Mouse (Mus musculus) naive thymus-derived CD4-positive, alpha-beta T cell, adult 2 months (primary cell): Measurements from ENCODE around the gene Efcab9.

ENCODE experiments used
- DNase-seq: peaks from one replicate; pipeline ENCODE4 v3.0.0-alpha.2; 2011; ENCODE audit warnings: low read depth

The Efcab9 gene

GRCm38 (mm10) chr11:32556333-32556990 is 24.6 kb upstream of the Efcab9 start:
- DNase-seq: no peak

- peak; percentile 44 for DNase-seq
These were observed 23.3 kb upstream of the Efcab9 start for GRCm38 (mm10) chr11:32555103-32555689.

GRCm38 (mm10) chr11:32554141-32555091 is 22.5 kb upstream of the Efcab9 start:
- DNase-seq: peak; percentile 68

- peak; percentile 77 for DNase-seq
These were observed 21.6 kb upstream of the Efcab9 start for GRCm38 (mm10) chr11:32553311-32554140.

- no peak for DNase-seq
These were observed 20.7 kb upstream of the Efcab9 start for GRCm38 (mm10) chr11:32552401-32553090.

GRCm38 (mm10) chr11:32551579-32552297 is 19.9 kb upstream of the Efcab9 start:
- no peak for DNase-seq

GRCm38 (mm10) chr11:32551056-32551455 is 19.2 kb upstream of the Efcab9 start:
- no peak for DNase-seq

- no peak for DNase-seq
These were observed 18.2 kb upstream of the Efcab9 start for GRCm38 (mm10) chr11:32550102-32550501.

- no peak for DNase-seq
These were observed 17.4 kb upstream of the Efcab9 start for GRCm38 (mm10) chr11:32549236-32549635.

- no peak for DNase-seq
These were observed 16.4 kb upstream of the Efcab9 start for GRCm38 (mm10) chr11:32548240-32548639.

- DNase-seq: no peak
These were observed 15.6 kb upstream of the Efcab9 start for GRCm38 (mm10) chr11:32547391-32547947.

- peak; percentile 13 for DNase-seq
These were observed 14.6 kb upstream of the Efcab9 start for GRCm38 (mm10) chr11:32546483-32546882.

GRCm38 (mm10) chr11:32545605-32546004 is 13.7 kb upstream of the Efcab9 start:
- DNase-seq: peak; percentile 10

GRCm38 (mm10) chr11:32544497-32544896 is 12.6 kb upstream of the Efcab9 start:
- DNase-seq: no peak

GRCm38 (mm10) chr11:32544041-32544440 is 12.2 kb upstream of the Efcab9 start:
- DNase-seq: peak; percentile 11

GRCm38 (mm10) chr11:32542687-32543411 is 11.0 kb upstream of the Efcab9 start:
- peak; percentile 81 for DNase-seq

- DNase-seq: no peak
These were observed 10.3 kb upstream of the Efcab9 start for GRCm38 (mm10) chr11:32542181-32542580.

GRCm38 (mm10) chr11:32540463-32540862 is 8.6 kb upstream of the Efcab9 start:
- no peak for DNase-seq

GRCm38 (mm10) chr11:32539717-32540116 is 7.8 kb upstream of the Efcab9 start:
- no peak for DNase-seq
